In the genomic region with DNA sequence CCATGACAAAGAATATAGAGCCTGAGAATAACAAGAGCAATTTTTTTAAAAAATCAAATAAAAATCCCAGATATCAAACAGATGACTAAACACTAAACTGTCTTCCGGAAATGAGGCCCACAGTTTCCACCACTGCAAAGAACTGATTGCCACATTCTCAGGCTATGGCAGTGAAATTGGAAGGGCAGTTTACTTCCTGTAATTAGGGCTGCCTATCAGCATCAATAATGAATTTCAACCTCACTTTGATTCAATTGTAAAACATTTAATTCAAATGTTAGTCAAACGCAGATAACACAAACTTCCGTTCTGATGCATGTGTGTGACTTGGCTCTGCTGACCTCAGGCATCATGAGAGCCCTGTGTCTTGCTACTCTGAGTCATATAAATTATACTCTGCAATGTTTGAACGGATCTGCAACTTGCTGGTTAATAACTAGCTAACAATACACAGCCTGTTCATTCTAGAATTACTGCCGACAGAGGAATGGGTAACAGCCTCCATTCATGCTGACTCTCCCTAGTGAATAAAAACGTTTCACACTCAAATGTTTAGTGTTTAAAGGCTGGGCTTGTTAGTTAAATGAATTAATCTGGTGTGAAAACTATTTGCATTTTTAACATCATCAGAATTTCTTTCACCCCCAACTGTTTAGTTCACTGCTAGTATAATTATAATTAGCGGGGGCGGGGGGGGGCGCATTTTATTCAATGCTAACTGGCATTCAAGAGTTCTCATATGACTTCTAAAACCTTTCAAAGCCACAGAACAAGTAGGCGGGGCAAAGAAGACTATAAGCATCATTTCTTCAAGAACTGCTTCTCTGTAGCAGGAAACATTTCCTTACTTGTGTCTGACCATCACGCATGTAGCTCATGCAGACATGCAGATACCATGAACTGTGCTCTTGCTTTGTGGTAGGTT, we compare ENCODE assay signal across 18 mouse cellular contexts.
DNase-seq lines count a peak whose midpoint lies in the region; ATAC-seq and TF ChIP-seq lines count a peak whose summit lies in the region.
"Had no signal": no experiment of that assay in that cellular context is flagged by ENCODE, and none has a peak within 500 bp of the region (broad histone marks: within the 10 kb centered on the region; RNA-seq: fewer than 3 reads in every experiment).

No protein-coding gene starts in this region.

- ATAC-seq in kidney, embryonic 14.5 days (ENCODE audit: low FRiP score, low TSS enrichment), result peak; percentile 69; the same call in 1 of the 2 replicates
- ATAC-seq in intestine, embryonic 14.5 days (replicated peaks; ENCODE audit: low FRiP score, low TSS enrichment, low read depth), result no peak

- H3K4me2 ChIP-seq in kidney, embryonic 14.5 days (replicated peaks; ENCODE audit: low read depth, low read length), result no peak overlapping the region
- H3K4me2 ChIP-seq in intestine, embryonic 14.5 days (ENCODE audit: low read length), result no peak overlapping the region
- H3K4me2 ChIP-seq: embryonic facial prominence, embryonic 12.5 days; limb, embryonic 15.5 days; midbrain, embryonic 11.5 days had no signal

- TF ChIP-seq POLR2A in brain, embryonic 14.5 days (IDR thresholded peaks at IDR 0.05; ENCODE audit: borderline replicate concordance, extremely low read depth, insufficient read depth, insufficient read length, poor library complexity, severe bottlenecking), result no peak

- DNase-seq in kidney, postnatal 25 days, result no peak
- peak; percentile 65 for DNase-seq in 3T3-L1 (ENCODE audit: low read depth, low spot score)
- DNase-seq in brain, embryonic 14.5 days (ENCODE audit: low read depth), result peak; percentile 88
- no peak for DNase-seq in intestine, embryonic 14.5 days (ENCODE audit: low spot score)
- DNase-seq in urinary bladder, postnatal 4 days (ENCODE audit: low spot score in 2 of 2), result no peak
- no peak for DNase-seq in frontal cortex, adult 2 months (ENCODE audit: extremely low spot score in 1 of 2, low spot score in 1 of 2)
- DNase-seq in right cerebral cortex, postnatal 36 days (ENCODE audit: low spot score in 2 of 2), result no peak
- DNase-seq: adrenal gland, adult 8-10 months; cerebellum, postnatal 36 days; heart, adult 2 months; heart, postnatal 10 days; lung, postnatal 10 days; thymus, adult 18-20 months had no signal

- H3K9me3 ChIP-seq in kidney, embryonic 14.5 days (ENCODE audit: control insufficient read depth, low read length), result no peaks in the 10 kb centered on the region
- no peaks in the 10 kb centered on the region for H3K9me3 ChIP-seq in intestine, embryonic 14.5 days (ENCODE audit: control insufficient read depth, low read length)
- H3K9me3 ChIP-seq: embryonic facial prominence, embryonic 12.5 days; limb, embryonic 15.5 days had no signal

- H3K36me3 ChIP-seq in kidney, embryonic 14.5 days (ENCODE audit: control insufficient read depth, insufficient read depth, low read length), result no peaks in the 10 kb centered on the region
- no peaks in the 10 kb centered on the region for H3K36me3 ChIP-seq in intestine, embryonic 14.5 days (ENCODE audit: control insufficient read depth, insufficient read depth, low read length)
- H3K36me3 ChIP-seq: embryonic facial prominence, embryonic 12.5 days; limb, embryonic 15.5 days had no signal

- no peak for TF ChIP-seq CTCF in brain, embryonic 14.5 days (IDR thresholded peaks at IDR 0.05; ENCODE audit: borderline replicate concordance, extremely low read depth, insufficient read depth, insufficient read length)

- no peak overlapping the region for H3K9ac ChIP-seq in kidney, embryonic 14.5 days (ENCODE audit: low read depth, low read length)
- no peak overlapping the region for H3K9ac ChIP-seq in intestine, embryonic 14.5 days (ENCODE audit: low read length)
- H3K9ac ChIP-seq: embryonic facial prominence, embryonic 12.5 days; limb, embryonic 15.5 days had no signal

- WGBS in kidney, embryonic 14.5 days, result 58% methylated on average over 11 of the region's 11 CpGs
- WGBS in intestine, embryonic 14.5 days, result 56% methylated on average over 11 of the region's 11 CpGs

- H3K4me3 ChIP-seq in kidney, embryonic 14.5 days (ENCODE audit: low read length), result no peak overlapping the region
- no peak overlapping the region for H3K4me3 ChIP-seq in intestine, embryonic 14.5 days (ENCODE audit: low read depth, low read length)
- H3K4me3 ChIP-seq: embryonic facial prominence, embryonic 12.5 days; heart, adult 2 months; limb, embryonic 15.5 days; myocyte had no signal

- H3K4me1 ChIP-seq in kidney, embryonic 14.5 days (ENCODE audit: control insufficient read depth, insufficient read depth, low read length), result no peaks in the 10 kb centered on the region
- H3K4me1 ChIP-seq in intestine, embryonic 14.5 days (replicated peaks; ENCODE audit: control insufficient read depth, insufficient read depth, low read length), result peaks cover 10% of the 10 kb centered on the region
- H3K4me1 ChIP-seq: embryonic facial prominence, embryonic 12.5 days; limb, embryonic 15.5 days had no signal

- no peak overlapping the region for H3K27ac ChIP-seq in kidney, embryonic 14.5 days (ENCODE audit: low read depth, low read length)
- H3K27ac ChIP-seq in intestine, embryonic 14.5 days (ENCODE audit: low read depth), result 0 out of 2 replicates have a peak overlapping the region, but pooled peaks have one; percentile 5
- H3K27ac ChIP-seq: embryonic facial prominence, embryonic 12.5 days; limb, embryonic 15.5 days had no signal

- no peaks in the 10 kb centered on the region for H3K27me3 ChIP-seq in kidney, embryonic 14.5 days (ENCODE audit: control insufficient read depth, insufficient read depth, low read length)
- H3K27me3 ChIP-seq in intestine, embryonic 14.5 days (replicated peaks; ENCODE audit: control insufficient read depth, insufficient read depth, low read length), result no peaks in the 10 kb centered on the region
- H3K27me3 ChIP-seq: embryonic facial prominence, embryonic 12.5 days; limb, embryonic 15.5 days had no signal

Comparison
In these comparisons a context has a peak if more than half of its experiments do, and no peak if none do; other contexts are left out.
1. DNase-seq: peak in 3T3-L1 (single experiment) and brain, embryonic 14.5 days (single experiment); none in kidney, postnatal 25 days (0 of 2), intestine, embryonic 14.5 days (single experiment), urinary bladder, postnatal 4 days (0 of 2), frontal cortex, adult 2 months (0 of 2) and right cerebral cortex, postnatal 36 days (0 of 2).